Mouse (Mus musculus) heart, adult 8-10 months (tissue): Measurements from ENCODE around the gene Samt1. TPM values are rescaled to one million over a fixed set of nuclear protein-coding genes. Genes with fewer than 3 reads are reported as not detected.
"Not testable (repeated sequence)": the region's sequence is repeated elsewhere in the genome, so short reads cannot be mapped to it uniquely, and the experiment has no call there.

ENCODE experiments used
- DNase-seq: peaks from one replicate; pipeline ENCODE4 v3.0.0; 2022; ENCODE audit warnings: low spot score
- total RNA-seq, 4 experiments: library from RNA; stranded (reverse); gene quantifications; 2 replicates each; pipeline ENCODE4 v1.2.4; 2022

The Samt1 gene
- total RNA-seq = not detected

DNA sequence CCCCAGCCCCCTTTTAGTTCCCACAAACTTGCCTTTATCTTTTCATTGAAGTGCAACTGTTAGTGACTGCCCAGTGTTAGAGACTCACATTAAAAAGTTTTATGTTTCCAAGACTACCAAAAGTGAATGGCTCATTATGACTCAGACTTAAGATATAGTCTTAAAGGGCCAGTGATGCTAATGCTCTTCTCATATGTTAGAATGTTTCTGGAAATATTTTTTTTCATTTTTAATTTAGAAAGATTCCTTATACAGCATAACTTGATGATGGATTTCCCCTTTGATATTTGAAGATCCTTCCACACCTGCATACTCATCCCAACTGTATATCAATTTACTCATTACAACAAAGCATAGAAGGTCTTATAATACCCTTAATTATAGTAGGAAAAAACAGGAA, at the start of gene Samt1:
Gene Samt1 (minus strand): TSS at position 101 of the 400 bp plus-strand sequence.
- DNase-seq = not testable (repeated sequence)

DNA sequence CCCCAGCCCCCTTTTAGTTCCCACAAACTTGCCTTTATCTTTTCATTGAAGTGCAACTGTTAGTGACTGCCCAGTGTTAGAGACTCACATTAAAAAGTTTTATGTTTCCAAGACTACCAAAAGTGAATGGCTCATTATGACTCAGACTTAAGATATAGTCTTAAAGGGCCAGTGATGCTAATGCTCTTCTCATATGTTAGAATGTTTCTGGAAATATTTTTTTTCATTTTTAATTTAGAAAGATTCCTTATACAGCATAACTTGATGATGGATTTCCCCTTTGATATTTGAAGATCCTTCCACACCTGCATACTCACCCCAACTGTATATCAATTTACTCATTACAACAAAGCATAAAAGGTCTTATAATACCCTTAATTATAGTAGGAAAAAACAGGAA, 42.5 kb upstream of the Samt1 start, which contains the start of gene Gm10057:
Gene Gm10057 (minus strand): TSS at position 101 of the 400 bp plus-strand sequence.
- not testable (repeated sequence) for DNase-seq

DNA sequence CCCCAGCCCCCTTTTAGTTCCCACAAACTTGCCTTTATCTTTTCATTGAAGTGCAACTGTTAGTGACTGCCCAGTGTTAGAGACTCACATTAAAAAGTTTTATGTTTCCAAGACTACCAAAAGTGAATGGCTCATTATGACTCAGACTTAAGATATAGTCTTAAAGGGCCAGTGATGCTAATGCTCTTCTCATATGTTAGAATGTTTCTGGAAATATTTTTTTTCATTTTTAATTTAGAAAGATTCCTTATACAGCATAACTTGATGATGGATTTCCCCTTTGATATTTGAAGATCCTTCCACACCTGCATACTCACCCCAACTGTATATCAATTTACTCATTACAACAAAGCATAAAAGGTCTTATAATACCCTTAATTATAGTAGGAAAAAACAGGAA, 21.3 kb upstream of the Samt1 start, which contains the start of gene 4921511M17Rik:
Gene 4921511M17Rik (minus strand): TSS at position 101 of the 400 bp plus-strand sequence.
- not testable (repeated sequence) for DNase-seq

GRCm38 (mm10) chrX:153976914-153977313, 35.5 kb downstream of the Samt1 start:
- DNase-seq = not testable (repeated sequence)

GRCm38 (mm10) chrX:153976467-153976866, 36.0 kb downstream of the Samt1 start:
- DNase-seq = not testable (repeated sequence)

DNA sequence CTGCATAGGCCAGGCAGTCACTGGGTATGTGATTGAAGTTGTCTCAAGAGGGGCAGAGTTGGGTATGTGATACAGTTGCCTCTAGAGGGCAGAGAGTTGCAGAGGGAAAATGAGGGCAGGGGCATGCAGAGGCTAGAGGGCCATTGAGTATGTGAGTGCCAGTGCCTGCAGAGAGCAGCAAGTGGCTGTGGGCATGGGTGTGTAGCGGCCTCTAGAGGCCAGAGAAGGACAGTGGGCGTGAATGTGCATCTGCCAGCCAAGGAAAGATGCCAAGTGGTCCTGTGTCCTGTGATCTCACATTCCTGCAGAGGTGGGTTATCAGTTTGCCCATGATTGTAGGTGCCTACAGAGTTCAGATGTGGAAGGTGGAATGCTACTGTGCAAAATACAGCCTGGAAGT, 38.0 kb downstream of the Samt1 start:
- no peak for DNase-seq

GRCm38 (mm10) chrX:153952866-153953265, 59.6 kb downstream of the Samt1 start:
- DNase-seq = not testable (repeated sequence)

Other genes starting within 250 kb of the Samt1 start
- not detected for gene Spin2c, start 180.4 kb downstream of the Samt1 start, total RNA-seq
- gene 4921511M17Rik, start 21.2 kb upstream of the Samt1 start, total RNA-seq = not detected
- gene Gm10057, start 42.4 kb upstream of the Samt1 start, total RNA-seq = not detected
- gene Gm15140, start 108.0 kb upstream of the Samt1 start, total RNA-seq = not detected